Mouse (Mus musculus): ENCODE data around the gene Ehf.

GRCm38 (mm10) chr2:103283730-103284129 is 19.3 kb downstream of the Ehf start:
- TF ChIP-seq CTCF (IDR thresholded peaks at IDR 0.05; ENCODE audit: low read depth) (no peak), EP300 (optimal IDR thresholded peaks at IDR 0.05) (no peak)

All from stomach, postnatal 0 days (tissue).